Mouse (Mus musculus) heart, embryonic 11.5 days (tissue): ENCODE data around the gene Kcnip3. TPM values are rescaled to one million over a fixed set of nuclear protein-coding genes. Genes with fewer than 3 reads are reported as not detected.
A peak's percentile ranks its signal among the peaks of the same experiment; 100 is the strongest.

ENCODE experiments used
- ATAC-seq: fragments of 200-750 bp; cut with Nextera tagmentation; replicated peaks from 2 replicates; pipeline ENCODE4 v1.8.0; 2017; ENCODE audit warnings: moderate library complexity; ENCODE audit not compliant: insufficient number of reproducible peaks, low FRiP score, low TSS enrichment
- H3K27ac ChIP-seq: fragments of 300-500 bp; sonication (generic); 2 replicates; pipeline ENCODE4 v1.5.1; 2014; ENCODE audit warnings: mild to moderate bottlenecking, low read depth, low read length
- H3K27me3 ChIP-seq: fragments of 300-500 bp; sonication (generic); 2 replicates; pipeline ENCODE4 v1.6.1; 2014; ENCODE audit warnings: mild to moderate bottlenecking, low read length, mixed read lengths; ENCODE audit not compliant: control insufficient read depth, insufficient read depth
- H3K36me3 ChIP-seq: fragments of 300-500 bp; sonication (generic); 2 replicates; pipeline ENCODE4 v1.6.1; 2014; ENCODE audit warnings: mild to moderate bottlenecking, low read length, moderate library complexity, mixed read lengths; ENCODE audit not compliant: control insufficient read depth, insufficient read depth
- H3K4me1 ChIP-seq: fragments of 300-500 bp; sonication (generic); 2 replicates; pipeline ENCODE4 v1.6.1; 2014; ENCODE audit warnings: low read length; ENCODE audit not compliant: control insufficient read depth, insufficient read depth
- H3K4me2 ChIP-seq: fragments of 300-500 bp; sonication (generic); 2 replicates; pipeline ENCODE4 v1.6.1; 2014; ENCODE audit warnings: mild to moderate bottlenecking, moderate library complexity
- H3K4me3 ChIP-seq: fragments of 300-500 bp; sonication (generic); 2 replicates; pipeline ENCODE4 v1.5.1; 2014; ENCODE audit warnings: low read depth, low read length
- H3K9ac ChIP-seq: fragments of 300-500 bp; sonication (generic); 2 replicates; pipeline ENCODE4 v1.6.1; 2014; ENCODE audit warnings: mild to moderate bottlenecking, low read depth, low read length, moderate library complexity
- H3K9me3 ChIP-seq: fragments of 300-500 bp; sonication (generic); replicated peaks from 2 replicates; pipeline ENCODE4 v1.6.1; 2016; ENCODE audit warnings: low read length; ENCODE audit not compliant: control insufficient read depth
- WGBS: fragments of 180-500 bp; shearing (Covaris S2); extraction: QIAGEN DNeasy Blood & Tissue Kit; methylation state at CpG from one replicate; pipeline ENCODE4 v1.1.7; 2014; ENCODE audit not compliant: insufficient replicate concordance; 5-methylcytosine and 5-hydroxymethylcytosine counted together
- polyA plus RNA-seq: library from polyadenylated mRNA; unstranded; fragments of >200 nt; fragmentation: Nextera tagmentation; extraction: Ambion mirVana; gene quantifications from 2 replicates; pipeline ENCODE4 v1.2.1, GENCODE M21; 2014

Gene Kcnip3
- polyA plus RNA-seq, 1 experiment from 2014 or later, result 2.3 TPM

GRCm38 (mm10) chr2:127496321-127496720, 25.6 kb downstream of the Kcnip3 start:
- H3K4me2 ChIP-seq, result no peak overlapping the region
- no peaks in the 10 kb centered on the region for H3K4me1 ChIP-seq
- peaks cover 4% of the 10 kb centered on the region for H3K27me3 ChIP-seq
- no peak overlapping the region for H3K27ac ChIP-seq
- H3K4me3 ChIP-seq, result no peak overlapping the region
- no peaks in the 10 kb centered on the region for H3K36me3 ChIP-seq
- no peaks in the 10 kb centered on the region for H3K9me3 ChIP-seq
- ATAC-seq, result no peak
- H3K9ac ChIP-seq, result no peak overlapping the region
- 23% methylated on average over 1 of the region's 1 CpGs for WGBS

DNA sequence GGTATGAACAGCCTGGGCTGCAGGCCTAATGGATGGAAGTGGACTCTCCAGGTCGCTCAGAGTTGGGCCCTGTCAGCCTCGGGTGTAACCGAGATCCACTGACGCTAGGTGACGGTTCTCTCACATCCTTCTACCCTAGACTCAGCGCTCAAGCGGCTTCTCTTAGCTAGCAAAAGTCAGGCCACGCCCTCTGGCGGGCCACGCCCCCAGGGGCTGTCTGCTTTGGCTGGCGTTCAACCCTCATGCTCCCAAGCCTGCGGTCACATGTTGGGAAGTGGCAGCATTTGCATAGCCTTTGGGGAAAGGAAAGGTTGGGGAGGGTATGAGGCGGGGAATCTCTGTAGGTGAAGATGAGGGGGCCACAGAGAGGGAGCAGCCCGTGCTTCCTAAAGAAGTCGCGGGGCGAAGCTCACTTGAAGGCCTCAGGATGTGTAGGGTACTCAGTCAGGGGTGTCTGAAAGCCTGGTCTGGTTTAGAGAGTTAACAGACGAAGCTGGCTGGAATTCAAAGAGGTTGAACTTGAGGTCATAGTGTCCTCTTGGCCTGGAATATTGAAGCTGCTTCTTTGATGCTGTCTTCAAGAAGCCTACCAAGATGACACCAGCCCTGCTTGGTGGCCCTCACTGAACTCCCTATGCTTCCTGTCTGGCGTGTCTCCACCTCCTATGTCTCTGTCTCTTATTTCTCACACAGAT, 37.3 kb downstream of the Kcnip3 start:
- peaks cover 55% of the 10 kb centered on the region for H3K27me3 ChIP-seq
- WGBS, result 7% methylated on average over 19 of the region's 19 CpGs
- peak overlapping the region; percentile 25 for H3K4me3 ChIP-seq
- peaks cover 9% of the 10 kb centered on the region for H3K4me1 ChIP-seq
- ATAC-seq, result peak; percentile 57; the same call in 1 of the 2 replicates
- H3K9ac ChIP-seq, result no peak overlapping the region
- no peaks in the 10 kb centered on the region for H3K9me3 ChIP-seq
- H3K36me3 ChIP-seq, result no peaks in the 10 kb centered on the region
- H3K27ac ChIP-seq, result no peak overlapping the region
- H3K4me2 ChIP-seq, result peak overlapping the region; percentile 55

DNA sequence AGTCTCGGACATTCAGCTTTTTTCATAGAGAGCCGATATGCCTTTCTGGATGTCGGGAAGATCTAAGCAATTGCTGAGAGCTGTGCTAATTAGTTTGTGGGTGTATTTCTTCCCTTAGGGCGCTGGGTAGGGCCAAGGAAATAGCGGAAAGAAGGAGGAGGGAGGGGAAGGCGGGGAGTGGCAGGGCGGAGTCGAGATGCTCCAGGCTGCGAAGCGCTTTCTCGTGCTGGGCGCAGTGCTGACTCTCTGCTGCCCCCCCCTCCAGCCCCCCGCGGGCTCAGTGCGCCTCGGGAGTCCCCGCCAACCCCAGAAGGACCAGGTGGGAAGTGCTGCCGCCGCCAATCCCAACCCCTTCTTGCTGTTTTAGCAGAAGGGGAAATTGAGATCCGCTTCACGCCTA, 38.9 kb downstream of the Kcnip3 start:
- H3K36me3 ChIP-seq, result no peaks in the 10 kb centered on the region
- H3K27me3 ChIP-seq, result peaks cover 66% of the 10 kb centered on the region
- no peaks in the 10 kb centered on the region for H3K9me3 ChIP-seq
- WGBS, result 1% methylated on average over 21 of the region's 21 CpGs
- peak overlapping the region; percentile 91 for H3K4me2 ChIP-seq
- H3K4me3 ChIP-seq, result peak overlapping the region; percentile 49
- no peak overlapping the region for H3K9ac ChIP-seq
- no peak for ATAC-seq
- H3K4me1 ChIP-seq, result peaks cover 9% of the 10 kb centered on the region
- H3K27ac ChIP-seq, result no peak overlapping the region

- ATAC-seq, result peak; percentile 73; the same call in 1 of the 2 replicates
- no peak overlapping the region for H3K27ac ChIP-seq
- peaks cover 9% of the 10 kb centered on the region for H3K4me1 ChIP-seq
- H3K9me3 ChIP-seq, result no peaks in the 10 kb centered on the region
- peaks cover 66% of the 10 kb centered on the region for H3K27me3 ChIP-seq
- under 1% methylated on average over 21 of the region's 21 CpGs for WGBS
- H3K9ac ChIP-seq, result no peak overlapping the region
- H3K36me3 ChIP-seq, result no peaks in the 10 kb centered on the region
- H3K4me3 ChIP-seq, result peak overlapping the region; percentile 49
- H3K4me2 ChIP-seq, result peak overlapping the region; percentile 91
These were observed 39.4 kb downstream of the Kcnip3 start for GRCm38 (mm10) chr2:127482533-127482911.

DNA sequence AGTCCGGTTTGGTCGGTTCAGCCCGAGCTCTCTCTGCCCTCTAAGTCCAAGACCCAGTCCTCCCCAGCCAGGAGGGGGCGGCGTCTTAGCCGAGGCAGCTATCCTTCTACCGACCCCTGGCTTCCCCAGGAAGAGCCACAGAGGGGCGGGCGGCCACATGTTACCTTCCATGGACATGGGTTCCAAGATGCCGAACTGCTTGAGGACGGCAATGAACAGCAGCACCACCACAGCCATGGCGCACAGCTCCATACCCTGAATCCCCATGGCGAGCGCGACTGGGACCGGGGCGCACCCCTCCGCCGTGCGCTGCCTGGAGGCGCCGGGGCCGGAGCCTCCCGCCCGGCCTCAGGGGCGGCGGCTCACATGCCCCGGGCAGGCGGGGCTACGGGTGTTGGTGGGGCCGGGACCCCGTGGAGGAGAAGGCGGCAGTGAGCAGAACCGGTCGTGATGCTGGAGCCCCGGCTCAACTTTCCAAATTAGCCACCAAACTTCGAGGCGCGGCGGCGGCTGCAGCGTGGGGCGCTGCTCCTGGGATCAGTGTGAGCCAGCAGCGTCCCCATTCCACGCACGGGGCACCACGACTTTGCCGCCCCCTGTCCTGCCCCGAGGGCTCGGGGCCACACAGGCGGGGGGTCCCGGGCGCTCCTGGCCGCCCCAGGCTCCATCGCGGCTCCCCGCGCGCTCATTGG, 39.9 kb downstream of the Kcnip3 start:
- ATAC-seq, result 0 out of 2 replicates have a peak, but pooled peaks have one; percentile 3
- Histone ChIP-seq H3K4me3 (peak overlapping the region; percentile 49), H3K9me3 (no peaks in the 10 kb centered on the region), H3K36me3 (no peaks in the 10 kb centered on the region), H3K27ac (no peak overlapping the region), H3K27me3 (peaks cover 66% of the 10 kb centered on the region), H3K9ac (peak overlapping the region; percentile 43), H3K4me1 (peaks cover 9% of the 10 kb centered on the region), H3K4me2 (peak overlapping the region; percentile 91)
- under 1% methylated on average over 48 of the region's 59 CpGs for WGBS

DNA sequence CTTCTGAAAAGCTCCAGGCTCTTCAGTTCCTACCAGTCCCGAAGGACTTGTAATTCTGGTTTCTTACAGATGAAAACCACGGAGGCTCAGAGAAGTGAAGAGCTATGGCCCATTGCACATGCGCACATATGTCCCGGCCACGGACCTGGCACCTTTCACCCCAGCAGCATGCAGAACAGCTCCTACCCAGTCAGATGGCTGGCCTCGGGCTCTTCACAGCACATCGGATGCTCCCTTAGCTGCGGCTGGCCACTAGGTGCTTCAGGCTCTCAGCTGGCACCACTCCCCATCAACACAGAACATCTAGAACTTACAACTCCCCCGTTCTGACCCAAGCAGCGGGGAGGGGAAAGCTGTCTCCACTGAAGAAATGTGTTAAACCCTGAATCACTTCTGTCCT, 42.1 kb downstream of the Kcnip3 start:
- no peak for ATAC-seq
- no peaks in the 10 kb centered on the region for H3K36me3 ChIP-seq
- H3K4me3 ChIP-seq, result no peak overlapping the region
- peaks cover 59% of the 10 kb centered on the region for H3K27me3 ChIP-seq
- H3K4me2 ChIP-seq, result no peak overlapping the region
- no peak overlapping the region for H3K27ac ChIP-seq
- H3K9me3 ChIP-seq, result no peaks in the 10 kb centered on the region
- 69% methylated on average over 10 of the region's 10 CpGs for WGBS
- H3K9ac ChIP-seq, result no peak overlapping the region
- H3K4me1 ChIP-seq, result peaks cover 7% of the 10 kb centered on the region

- Histone ChIP-seq H3K36me3 (no peaks in the 10 kb centered on the region), H3K27ac (no peak overlapping the region), H3K4me2 (no peak overlapping the region), H3K4me3 (no peak overlapping the region), H3K9me3 (no peaks in the 10 kb centered on the region), H3K4me1 (peaks cover 6% of the 10 kb centered on the region; the same call in 1 of the 2 replicates), H3K27me3 (peaks cover 56% of the 10 kb centered on the region), H3K9ac (no peak overlapping the region)
- 69% methylated on average over 4 of the region's 4 CpGs for WGBS
- no peak for ATAC-seq
These were observed 42.7 kb downstream of the Kcnip3 start for GRCm38 (mm10) chr2:127479210-127479609.

GRCm38 (mm10) chr2:127472279-127472678, 49.6 kb downstream of the Kcnip3 start:
- Histone ChIP-seq H3K4me1 (no peaks in the 10 kb centered on the region), H3K4me3 (no peak overlapping the region), H3K4me2 (no peak overlapping the region), H3K9me3 (no peaks in the 10 kb centered on the region), H3K27ac (no peak overlapping the region), H3K27me3 (no peaks in the 10 kb centered on the region), H3K9ac (no peak overlapping the region), H3K36me3 (no peaks in the 10 kb centered on the region)
- no peak for ATAC-seq
- WGBS, result 59% methylated on average over 3 of the region's 3 CpGs
